Mouse (Mus musculus) liver, embryonic 12.5 days (tissue): ENCODE data around the gene Gsdma2. TPM values are rescaled to one million over a fixed set of nuclear protein-coding genes. Genes with fewer than 3 reads are reported as not detected.
"Not testable (repeated sequence)": the region's sequence is repeated elsewhere in the genome, so short reads cannot be mapped to it uniquely, and the experiment has no call there.

Experiments used
- ATAC-seq: fragments of 200-750 bp; cut with Nextera tagmentation; 2 replicates; pipeline ENCODE4 v1.8.0; 2017; ENCODE audit warnings: moderate number of reproducible peaks, mild to moderate bottlenecking, moderate library complexity
- H3K27ac ChIP-seq: fragments of 300-500 bp; sonication (generic); 2 replicates; pipeline ENCODE4 v1.5.1; 2016; ENCODE audit warnings: mild to moderate bottlenecking
- H3K27me3 ChIP-seq: fragments of 300-500 bp; sonication (generic); replicated peaks from 2 replicates; pipeline ENCODE4 v1.6.1; 2016; ENCODE audit warnings: mild to moderate bottlenecking, moderate library complexity
- H3K36me3 ChIP-seq: fragments of 300-500 bp; sonication (generic); 2 replicates; pipeline ENCODE4 v1.6.1; 2016; ENCODE audit warnings: mild to moderate bottlenecking, moderate library complexity
- H3K4me1 ChIP-seq: fragments of 300-500 bp; sonication (generic); 2 replicates; pipeline ENCODE4 v1.6.1; 2016
- H3K4me2 ChIP-seq: fragments of 300-500 bp; sonication (generic); 2 replicates; pipeline ENCODE4 v1.6.1; 2016; ENCODE audit warnings: mild to moderate bottlenecking, moderate library complexity
- H3K4me3 ChIP-seq: fragments of 300-500 bp; sonication (generic); 2 replicates; pipeline ENCODE4 v1.5.1; 2016; ENCODE audit warnings: mild to moderate bottlenecking, moderate library complexity
- H3K9ac ChIP-seq: fragments of 300-500 bp; sonication (generic); 2 replicates; pipeline ENCODE4 v1.6.1; 2016; ENCODE audit warnings: mild to moderate bottlenecking, moderate library complexity
- H3K9me3 ChIP-seq: fragments of 300-500 bp; sonication (generic); replicated peaks from 2 replicates; pipeline ENCODE4 v1.6.1; 2016; ENCODE audit warnings: mild to moderate bottlenecking, moderate library complexity
- WGBS: fragments of 180-500 bp; shearing (Covaris S2); methylation state at CpG from one replicate; pipeline ENCODE4 v1.1.7; 2016; ENCODE audit not compliant: insufficient replicate concordance; 5-methylcytosine and 5-hydroxymethylcytosine counted together
- polyA plus RNA-seq: library from polyadenylated mRNA; unstranded; fragments of >200 nt; fragmentation: Nextera tagmentation; extraction: Ambion mirVana; gene quantifications from 2 replicates; pipeline ENCODE4 v1.2.1, GENCODE M21; 2016

Gsdma2 gene
- polyA plus RNA-seq, 1 experiment from 2014 or later, result not detected

DNA sequence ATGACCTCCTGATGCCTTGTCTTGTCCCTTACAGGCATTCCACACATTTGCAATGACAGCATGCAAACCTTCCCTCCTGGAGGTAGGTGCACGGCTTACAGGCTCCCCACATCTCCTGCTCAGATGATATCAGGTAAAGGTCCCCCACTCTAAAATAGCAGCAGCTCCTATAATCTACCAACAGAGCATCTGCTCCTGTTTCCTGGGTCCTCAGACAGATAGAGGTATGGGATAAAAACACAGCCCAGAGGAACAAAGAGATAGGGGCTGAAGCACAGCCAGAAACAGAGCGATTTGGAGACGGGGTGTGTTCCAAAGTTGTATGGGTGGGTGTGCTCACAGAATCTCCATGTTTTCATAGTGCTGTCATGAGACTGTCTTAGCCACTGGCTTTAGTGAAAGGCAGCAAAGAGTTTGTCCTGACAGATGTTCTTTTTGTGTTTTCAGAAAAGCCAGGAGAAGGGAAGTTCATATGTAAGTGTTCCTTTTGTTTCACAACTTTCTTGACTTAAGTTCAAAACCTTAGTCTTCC lies 24.8 kb downstream of the Gsdma2 start:
- H3K4me2 ChIP-seq, result no peak overlapping the region
- no peak overlapping the region for H3K9ac ChIP-seq
- no peak for ATAC-seq
- no peaks in the 10 kb centered on the region for H3K36me3 ChIP-seq
- H3K4me3 ChIP-seq, result no peak overlapping the region
- H3K27ac ChIP-seq, result no peak overlapping the region
- peaks cover 54% of the 10 kb centered on the region for H3K27me3 ChIP-seq
- peaks cover 20% of the 10 kb centered on the region for H3K4me1 ChIP-seq
- WGBS, result 37% methylated on average over 3 of the region's 3 CpGs
- no peaks in the 10 kb centered on the region for H3K9me3 ChIP-seq

DNA sequence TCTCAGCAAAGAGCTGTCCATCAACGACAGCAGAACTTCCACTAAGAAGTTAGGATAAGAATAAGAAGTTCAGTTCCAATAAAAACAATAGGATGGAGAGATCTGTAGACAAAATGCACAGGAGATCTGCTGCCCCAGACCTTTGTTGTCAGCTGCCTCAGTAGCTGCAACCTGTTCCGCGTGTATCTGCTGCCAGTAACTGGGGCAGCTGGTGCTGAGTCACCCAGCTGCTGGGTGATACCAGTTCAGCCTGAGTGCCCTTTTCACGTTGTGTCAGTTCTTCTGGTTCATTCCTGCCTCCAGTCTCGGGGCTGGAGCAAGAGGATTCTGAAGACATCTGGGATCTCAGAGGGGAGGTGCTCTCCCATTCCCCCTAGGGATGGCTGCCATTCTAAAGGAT lies 25.3 kb downstream of the Gsdma2 start:
- Histone ChIP-seq H3K9me3 (no peaks in the 10 kb centered on the region), H3K27me3 (peaks cover 49% of the 10 kb centered on the region), H3K4me2 (peak overlapping the region; percentile 39; the same call in 1 of the 2 replicates), H3K9ac (no peak overlapping the region), H3K27ac (no peak overlapping the region), H3K36me3 (no peaks in the 10 kb centered on the region), H3K4me1 (peaks cover 20% of the 10 kb centered on the region), H3K4me3 (no peak overlapping the region)
- WGBS, result 20% methylated on average over 5 of the region's 5 CpGs
- ATAC-seq, result peak; percentile 57; the same call in 1 of the 2 replicates

- Histone ChIP-seq H3K4me3 (no peak overlapping the region), H3K27me3 (peaks cover 47% of the 10 kb centered on the region), H3K27ac (no peak overlapping the region), H3K4me2 (peak overlapping the region; percentile 39), H3K36me3 (no peaks in the 10 kb centered on the region), H3K4me1 (peaks cover 20% of the 10 kb centered on the region), H3K9ac (no peak overlapping the region), H3K9me3 (no peaks in the 10 kb centered on the region)
- no peak for ATAC-seq
- 35% methylated on average over 5 of the region's 5 CpGs for WGBS
Measured at GRCm38 (mm10) chr11:98672482-98672881, 25.9 kb downstream of the Gsdma2 start.

- peaks cover 20% of the 10 kb centered on the region for H3K4me1 ChIP-seq
- ATAC-seq, result peak; percentile 67; the same call in 1 of the 2 replicates
- 3% methylated on average over 7 of the region's 7 CpGs for WGBS
- H3K36me3 ChIP-seq, H3K4me3 ChIP-seq, H3K9me3 ChIP-seq, H3K9ac ChIP-seq, H3K27ac ChIP-seq: not testable (repeated sequence)
- H3K27me3 ChIP-seq, result peaks cover 45% of the 10 kb centered on the region
- peak overlapping the region; percentile 39 for H3K4me2 ChIP-seq
Measured at GRCm38 (mm10) chr11:98673136-98673535, 26.6 kb downstream of the Gsdma2 start.

DNA sequence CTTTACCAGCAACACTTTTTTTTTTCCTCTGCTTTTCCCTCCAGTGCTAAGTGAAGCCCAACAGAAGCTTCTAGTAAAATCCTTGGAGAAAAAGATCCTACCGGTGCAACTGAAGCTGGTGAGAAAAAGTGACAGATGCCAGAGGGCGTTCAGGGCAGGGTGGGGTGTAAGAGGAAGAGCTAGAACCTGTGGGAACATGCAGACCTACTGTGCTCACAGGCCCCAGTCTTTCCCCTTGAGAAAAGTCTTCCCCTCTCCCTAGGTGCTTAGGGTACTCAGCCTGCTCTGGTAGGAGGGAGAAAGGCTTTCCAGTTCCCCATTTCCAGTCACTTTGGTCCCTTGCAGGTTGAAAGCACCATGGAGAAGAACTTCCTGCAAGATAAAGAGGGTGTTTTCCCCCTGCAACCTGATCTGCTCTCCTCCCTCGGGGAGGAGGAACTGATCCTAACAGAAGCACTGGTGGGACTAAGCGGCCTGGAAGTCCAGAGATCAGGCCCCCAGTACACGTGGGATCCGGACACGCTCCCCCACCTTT lies 29.3 kb downstream of the Gsdma2 start:
- peaks cover 20% of the 10 kb centered on the region for H3K4me1 ChIP-seq
- H3K27me3 ChIP-seq, result peaks cover 23% of the 10 kb centered on the region
- H3K9ac ChIP-seq, result no peak overlapping the region
- no peak for ATAC-seq
- H3K4me2 ChIP-seq, result no peak overlapping the region
- H3K9me3 ChIP-seq, result no peaks in the 10 kb centered on the region
- H3K36me3 ChIP-seq, result no peaks in the 10 kb centered on the region
- no peak overlapping the region for H3K27ac ChIP-seq
- no peak overlapping the region for H3K4me3 ChIP-seq
- 24% methylated on average over 7 of the region's 7 CpGs for WGBS

DNA sequence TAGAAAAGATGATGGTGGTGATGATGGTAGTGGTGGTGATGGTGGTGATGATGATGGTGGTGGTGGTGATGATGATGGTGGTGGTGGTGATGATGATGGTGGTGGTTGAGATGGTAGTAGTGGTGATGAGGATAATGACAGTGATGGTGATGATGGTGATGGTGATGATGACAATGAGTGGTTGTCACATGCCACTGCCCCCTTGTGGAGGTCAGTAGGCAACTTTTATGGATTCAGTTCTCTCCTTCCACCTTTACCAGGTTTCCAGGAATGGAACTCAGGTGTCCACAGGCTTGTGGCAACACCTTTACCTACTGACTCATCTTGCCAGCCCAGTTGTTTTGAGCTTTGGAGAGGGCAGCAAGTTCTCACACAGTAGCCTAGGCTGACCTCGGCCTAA lies 33.5 kb downstream of the Gsdma2 start:
- no peak overlapping the region for H3K27ac ChIP-seq
- WGBS, result 90% methylated on average over 1 of the region's 1 CpGs
- H3K9ac ChIP-seq, result no peak overlapping the region
- no peaks in the 10 kb centered on the region for H3K9me3 ChIP-seq
- no peak for ATAC-seq
- H3K4me3 ChIP-seq, result no peak overlapping the region
- H3K27me3 ChIP-seq, result peaks cover 14% of the 10 kb centered on the region
- peaks cover 25% of the 10 kb centered on the region for H3K4me1 ChIP-seq
- no peak overlapping the region for H3K4me2 ChIP-seq
- H3K36me3 ChIP-seq, result peaks cover 10% of the 10 kb centered on the region

DNA sequence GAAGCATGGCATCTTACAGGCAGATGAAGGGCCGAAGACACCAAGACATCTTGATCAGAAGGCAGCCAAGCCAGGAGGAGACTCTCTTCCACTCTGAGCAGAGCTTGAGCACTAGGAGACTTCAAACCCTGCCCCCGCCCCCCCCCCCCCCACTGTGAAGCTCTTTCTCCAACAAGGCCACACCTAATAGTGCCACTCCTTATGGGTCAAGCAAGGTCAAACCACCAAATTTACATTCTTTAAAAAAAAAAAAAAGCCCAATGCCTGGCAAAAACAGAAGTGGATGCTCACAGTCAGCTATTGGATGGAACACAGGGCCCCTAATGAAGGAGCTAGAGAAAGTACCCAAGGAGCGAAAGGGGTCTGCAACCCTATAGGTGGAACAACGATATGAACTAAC lies 34.0 kb downstream of the Gsdma2 start:
- not testable (repeated sequence) for H3K9me3 ChIP-seq, H3K9ac ChIP-seq, H3K4me2 ChIP-seq, H3K4me3 ChIP-seq, ATAC-seq, H3K27ac ChIP-seq
- peaks cover 15% of the 10 kb centered on the region for H3K36me3 ChIP-seq
- H3K27me3 ChIP-seq, result peaks cover 12% of the 10 kb centered on the region; the same call in 1 of the 2 replicates
- H3K4me1 ChIP-seq, result peaks cover 25% of the 10 kb centered on the region
- WGBS, result 80% methylated on average over 4 of the region's 4 CpGs

DNA sequence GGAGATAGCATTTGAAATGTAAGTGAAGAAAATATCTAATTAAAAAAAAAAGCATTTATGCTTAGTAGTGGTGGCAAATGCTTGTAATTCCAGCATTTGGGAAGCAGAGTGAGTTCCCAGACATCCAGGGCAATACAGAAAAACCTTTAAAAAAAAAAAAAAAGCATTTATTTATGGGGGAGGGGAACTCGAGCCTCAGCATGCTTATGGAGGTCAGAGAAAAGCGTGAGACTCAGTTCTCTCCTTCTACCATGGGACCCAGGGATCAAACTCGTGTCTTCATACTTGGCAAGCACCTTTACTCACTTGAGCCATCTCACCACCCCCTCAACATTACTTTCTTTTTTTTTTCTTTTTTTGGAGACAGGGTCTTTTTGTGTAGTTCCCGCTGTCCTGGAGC lies 34.6 kb downstream of the Gsdma2 start:
- 65% methylated on average over 4 of the region's 4 CpGs for WGBS
- Histone ChIP-seq H3K4me1 (peaks cover 25% of the 10 kb centered on the region), H3K27me3 (peaks cover 12% of the 10 kb centered on the region; the same call in 1 of the 2 replicates), H3K36me3 (peaks cover 21% of the 10 kb centered on the region), H3K27ac (no peak overlapping the region), H3K9me3 (no peaks in the 10 kb centered on the region), H3K9ac (no peak overlapping the region), H3K4me2 (peak overlapping the region; percentile 91), H3K4me3 (no peak overlapping the region)
- no peak for ATAC-seq

DNA sequence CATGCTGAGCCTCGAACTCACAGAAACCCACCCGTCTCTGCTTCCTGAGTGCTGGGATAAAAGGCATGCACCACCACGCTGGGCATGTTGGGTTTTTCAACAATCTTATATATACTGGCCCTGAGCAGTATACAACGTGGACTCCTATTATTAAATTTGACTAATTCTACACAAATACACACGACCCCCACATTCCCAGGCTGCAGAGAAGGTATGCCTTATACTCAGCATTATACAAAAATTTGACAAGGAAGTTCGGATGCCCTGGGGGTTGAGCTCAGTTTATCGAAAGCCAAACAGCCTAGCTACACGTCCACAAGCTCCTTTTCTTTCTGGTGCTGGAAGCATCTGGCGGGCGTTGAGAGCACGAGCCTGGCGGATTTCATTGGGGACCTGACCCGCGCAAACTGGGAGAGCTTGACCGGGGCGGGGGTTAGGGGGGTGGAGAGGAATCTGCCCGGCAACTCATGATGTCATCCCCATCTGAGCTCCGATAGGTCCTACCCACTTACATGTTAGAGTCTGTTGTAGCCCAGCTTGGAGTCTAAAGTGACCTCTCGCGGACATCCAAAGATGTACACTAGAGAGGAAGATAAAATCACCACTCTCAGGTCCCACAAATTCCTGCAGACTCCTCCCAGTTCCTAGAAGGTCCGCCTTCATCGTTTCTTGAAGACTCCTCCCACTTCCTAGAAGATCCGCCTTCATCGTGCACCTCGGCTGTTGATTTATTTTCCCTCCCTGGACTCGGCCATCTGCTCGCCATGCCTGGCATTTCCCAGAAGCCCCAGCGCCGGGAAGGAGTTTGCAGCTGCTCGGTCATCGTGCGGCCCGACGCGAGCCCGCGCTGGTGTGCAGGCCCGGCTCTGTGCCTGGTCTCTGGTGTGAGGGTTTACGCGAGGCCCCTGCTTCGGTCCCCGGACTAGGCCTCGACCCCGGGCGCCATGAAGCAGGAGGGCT lies 35.5 kb downstream of the Gsdma2 start, which contains the start of gene Psmd3:
TSS of gene Psmd3 (plus strand) at position 769 of the 960 bp plus-strand sequence.
- Histone ChIP-seq H3K9ac (peak within 1 kb of the TSS; percentile 99), H3K9me3 (no peaks in the 10 kb centered on the region), H3K36me3 (peaks cover 30% of the 10 kb centered on the region), H3K27ac (peak within 1 kb of the TSS; percentile 86), H3K4me1 (peaks cover 25% of the 10 kb centered on the region), H3K4me3 (peak within 1 kb of the TSS; percentile 98), H3K4me2 (peak within 1 kb of the TSS; percentile 91), H3K27me3 (0 out of 2 replicates have a peak, but pooled peaks cover 12% of the 10 kb centered on the region)
- peak; percentile 92 for ATAC-seq
- 3% methylated on average over 45 of the region's 45 CpGs for WGBS

GRCm38 (mm10) chr11:98682811-98683210 lies 36.3 kb downstream of the Gsdma2 start:
- Histone ChIP-seq H3K27me3 (0 out of 2 replicates have a peak, but pooled peaks cover 6% of the 10 kb centered on the region), H3K9me3 (no peaks in the 10 kb centered on the region), H3K27ac (peak overlapping the region; percentile 86), H3K36me3 (peaks cover 37% of the 10 kb centered on the region), H3K4me1 (peaks cover 25% of the 10 kb centered on the region), H3K9ac (peak overlapping the region; percentile 99), H3K4me2 (peak overlapping the region; percentile 91), H3K4me3 (peak overlapping the region; percentile 98)
- WGBS, result under 1% methylated on average over 23 of the region's 23 CpGs
- peak; percentile 36 for ATAC-seq

DNA sequence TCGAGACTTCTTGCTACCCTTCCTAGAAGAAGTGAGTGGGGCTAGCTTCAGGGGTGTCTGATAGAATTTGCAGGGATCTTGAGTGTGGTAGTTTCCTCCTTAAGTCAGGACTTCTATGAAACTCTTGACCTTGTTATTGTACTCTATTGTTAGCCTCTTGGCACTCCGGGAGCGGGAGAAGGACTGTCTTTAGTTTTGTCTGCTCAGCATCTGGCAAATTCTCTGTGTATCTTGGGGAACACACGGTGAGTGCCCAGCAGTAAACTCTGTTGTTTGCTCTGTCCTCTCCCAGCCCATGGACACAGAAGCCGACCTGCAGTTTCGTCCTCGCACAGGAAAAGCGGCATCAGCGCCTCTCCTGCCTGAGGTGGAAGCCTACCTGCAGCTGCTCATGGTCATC lies 39.1 kb downstream of the Gsdma2 start:
- H3K27me3 ChIP-seq, result no peaks in the 10 kb centered on the region

DNA sequence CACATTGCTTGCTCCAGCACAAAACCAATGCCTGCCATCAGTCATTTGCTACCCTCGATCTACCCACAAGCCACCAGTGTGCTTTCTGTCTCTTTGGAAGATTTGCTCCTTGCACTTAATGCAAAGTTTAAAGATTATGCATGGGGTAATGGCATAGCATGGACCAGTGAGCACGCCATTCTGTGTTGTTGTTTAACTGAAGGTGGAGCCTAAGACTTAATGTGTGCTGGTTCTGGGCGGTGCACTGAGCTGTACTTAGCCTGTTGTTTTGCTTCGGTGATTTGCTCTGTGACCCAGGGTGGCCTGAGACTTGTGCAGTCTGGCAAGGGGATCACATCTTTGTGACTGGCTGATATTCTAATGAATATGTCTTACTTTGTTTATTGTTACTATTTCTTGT lies 40.4 kb downstream of the Gsdma2 start:
- Histone ChIP-seq H3K9me3 (no peaks in the 10 kb centered on the region), H3K4me1 (peaks cover 17% of the 10 kb centered on the region), H3K4me2 (no peak overlapping the region), H3K27ac (no peak overlapping the region), H3K9ac (no peak overlapping the region), H3K4me3 (no peak overlapping the region), H3K36me3 (peaks cover 75% of the 10 kb centered on the region), H3K27me3 (no peaks in the 10 kb centered on the region)
- WGBS, result 81% methylated on average over 4 of the region's 4 CpGs
- no peak for ATAC-seq

More for the DNA sequence above, 39.1 kb downstream of the Gsdma2 start:
- Histone ChIP-seq H3K36me3 (peaks cover 62% of the 10 kb centered on the region), H3K9me3 (no peaks in the 10 kb centered on the region), H3K4me3 (no peak overlapping the region), H3K4me2 (no peak overlapping the region), H3K4me1 (peaks cover 25% of the 10 kb centered on the region), H3K27ac (no peak overlapping the region), H3K9ac (no peak overlapping the region)
- ATAC-seq, result no peak
- 89% methylated on average over 9 of the region's 9 CpGs for WGBS
